Mouse (Mus musculus) small intestine, adult 2 months (tissue): ENCODE results near the gene Hba-x. TPM values are rescaled to one million over a fixed set of nuclear protein-coding genes. Genes with fewer than 3 reads are reported as not detected.

Source experiments
- H3K27ac ChIP-seq: fragments of 200-500 bp; 2 replicates; pipeline ENCODE4 v1.5.1; 2012; ENCODE audit warnings: low read depth, low read length, control low read depth, inconsistent platforms; ENCODE audit not compliant: insufficient read depth
- H3K27me3 ChIP-seq: fragments of 200-500 bp; 2 replicates; pipeline ENCODE4 v1.6.1; 2012; ENCODE audit warnings: mild to moderate bottlenecking, moderate library complexity, low read length, inconsistent platforms; ENCODE audit not compliant: control insufficient read depth, insufficient read depth
- H3K36me3 ChIP-seq: fragments of 200-500 bp; 2 replicates; pipeline ENCODE4 v1.6.1; 2012; ENCODE audit warnings: mild to moderate bottlenecking, low read length, control low read depth, inconsistent platforms; ENCODE audit not compliant: control insufficient read depth, insufficient read depth
- H3K4me1 ChIP-seq: fragments of 200-500 bp; 2 replicates; pipeline ENCODE4 v1.6.1; 2012; ENCODE audit warnings: low read length, inconsistent platforms, mixed read lengths; ENCODE audit not compliant: control insufficient read depth, insufficient read depth, insufficient read length
- H3K4me3 ChIP-seq: fragments of 200-500 bp; 2 replicates; pipeline ENCODE4 v1.5.1; 2012; ENCODE audit warnings: low read depth, mild to moderate bottlenecking, control low read depth, inconsistent platforms, low read length, moderate library complexity
- CTCF ChIP-seq: fragments of 200-500 bp; IDR thresholded peaks from 2 replicates; pipeline ENCODE4 v1.5.1; 2012; ENCODE audit warnings: low read depth, mild to moderate bottlenecking, control low read depth, inconsistent platforms, low read length, moderate library complexity, mixed read lengths; ENCODE audit not compliant: insufficient replicate concordance, insufficient read length; ENCODE audit errors: extremely low read depth
- POLR2A ChIP-seq: fragments of 200-500 bp; IDR thresholded peaks from 2 replicates; pipeline ENCODE4 v1.6.1; 2012; ENCODE audit warnings: low read depth, mild to moderate bottlenecking, control low read depth, inconsistent platforms, low read length, moderate library complexity
- WGBS: fragments of 180-500 bp; shearing (Covaris S2); methylation state at CpG from one replicate; pipeline ENCODE4 v1.1.7; 2018; 5-methylcytosine and 5-hydroxymethylcytosine counted together
- polyA plus RNA-seq: library from polyadenylated mRNA; depleted of rRNA; stranded (reverse); fragments of >200 nt; gene quantifications from 2 replicates; pipeline ENCODE4 v1.2.3, GENCODE M21; 2012

The Hba-x gene
- polyA plus RNA-seq, 1 experiment = not detected

- no peaks in the 10 kb centered on the region for H3K4me1 ChIP-seq
- H3K27ac ChIP-seq = no peak overlapping the region
- TF ChIP-seq POLR2A (no peak), CTCF (no peak)
- no peak overlapping the region for H3K4me3 ChIP-seq
- 79% methylated on average over 8 of the region's 8 CpGs for WGBS
- no peaks in the 10 kb centered on the region for H3K27me3 ChIP-seq
- H3K36me3 ChIP-seq = peaks cover 17% of the 10 kb centered on the region
Measured at GRCm38 (mm10) chr11:32250880-32251763, 25.1 kb upstream of the Hba-x start.

DNA sequence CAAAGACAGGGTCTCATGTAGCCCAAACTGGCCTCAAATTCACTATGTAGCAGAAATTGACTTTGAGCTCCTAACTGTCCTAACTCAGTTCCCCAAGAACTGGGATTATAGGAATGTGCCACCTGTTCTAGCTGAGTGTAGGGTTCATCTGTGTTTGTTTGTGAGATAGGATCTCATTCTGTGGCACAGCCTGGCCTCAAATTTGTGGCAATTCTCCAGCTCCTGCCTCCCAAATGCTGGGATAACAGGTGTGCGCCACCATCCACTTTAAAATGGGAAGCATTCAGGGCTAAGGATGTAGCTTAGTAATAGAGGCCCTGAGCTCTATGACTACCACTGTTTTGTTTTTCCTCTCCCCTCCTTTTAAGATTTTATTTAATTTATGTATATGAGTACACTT lies 23.1 kb upstream of the Hba-x start:
- WGBS = 97% methylated on average over 1 of the region's 1 CpGs
- Histone ChIP-seq H3K36me3 (peaks cover 11% of the 10 kb centered on the region), H3K27me3 (no peaks in the 10 kb centered on the region), H3K27ac (no peak overlapping the region), H3K4me1 (no peaks in the 10 kb centered on the region), H3K4me3 (no peak overlapping the region)
- TF ChIP-seq POLR2A = no peak
- no peak for TF ChIP-seq CTCF

- TF ChIP-seq CTCF (no peak), POLR2A (no peak)
- Histone ChIP-seq H3K27ac (no peak overlapping the region), H3K36me3 (peaks cover 13% of the 10 kb centered on the region; the same call in 1 of the 2 replicates), H3K4me1 (no peaks in the 10 kb centered on the region), H3K27me3 (no peaks in the 10 kb centered on the region), H3K4me3 (no peak overlapping the region)
- WGBS = 98% methylated on average over 1 of the region's 1 CpGs
Measured at GRCm38 (mm10) chr11:32256146-32256545, 20.1 kb upstream of the Hba-x start.

DNA sequence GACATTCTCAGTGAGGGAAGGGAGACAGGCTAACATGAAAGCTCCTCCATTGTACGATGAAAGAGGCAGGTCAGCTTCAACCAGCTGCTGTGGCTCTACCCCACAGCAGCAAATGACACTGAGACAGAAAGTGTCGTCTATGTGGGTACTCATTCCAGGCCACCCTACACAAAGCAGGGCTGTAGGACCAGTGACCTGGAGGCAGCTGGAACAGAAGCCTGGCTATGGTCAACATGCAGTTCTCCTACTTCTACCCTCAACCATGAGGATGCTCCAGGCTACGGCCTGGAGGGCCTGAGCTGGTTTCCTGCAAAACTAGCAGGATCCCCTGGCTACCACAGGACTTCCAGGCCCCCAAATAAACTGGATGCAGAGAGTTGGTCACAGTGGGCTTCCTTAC lies 19.6 kb upstream of the Hba-x start:
- WGBS = 92% methylated on average over 3 of the region's 3 CpGs
- no peak overlapping the region for H3K4me3 ChIP-seq
- H3K27me3 ChIP-seq = no peaks in the 10 kb centered on the region
- TF ChIP-seq POLR2A (no peak), CTCF (no peak)
- H3K27ac ChIP-seq = no peak overlapping the region
- peaks cover 13% of the 10 kb centered on the region; the same call in 1 of the 2 replicates for H3K36me3 ChIP-seq
- H3K4me1 ChIP-seq = no peaks in the 10 kb centered on the region

- Histone ChIP-seq H3K27ac (no peak overlapping the region), H3K27me3 (no peaks in the 10 kb centered on the region), H3K4me1 (0 out of 2 replicates have a peak, but pooled peaks cover under 1% of the 10 kb centered on the region), H3K36me3 (peaks cover 9% of the 10 kb centered on the region; the same call in 1 of the 2 replicates), H3K4me3 (no peak overlapping the region)
- 85% methylated on average over 10 of the region's 10 CpGs for WGBS
- TF ChIP-seq CTCF (no peak), POLR2A (no peak)
Measured at GRCm38 (mm10) chr11:32262674-32263415, 13.4 kb upstream of the Hba-x start.

- H3K4me1 ChIP-seq = peaks cover 3% of the 10 kb centered on the region; the same call in 1 of the 2 replicates
- no peak for TF ChIP-seq POLR2A
- no peak for TF ChIP-seq CTCF
- no peaks in the 10 kb centered on the region for H3K27me3 ChIP-seq
- H3K36me3 ChIP-seq = peaks cover 6% of the 10 kb centered on the region; the same call in 1 of the 2 replicates
- no peak overlapping the region for H3K27ac ChIP-seq
- H3K4me3 ChIP-seq = no peak overlapping the region
- 91% methylated on average over 3 of the region's 3 CpGs for WGBS
Measured at GRCm38 (mm10) chr11:32265117-32265738, 11.0 kb upstream of the Hba-x start.

DNA sequence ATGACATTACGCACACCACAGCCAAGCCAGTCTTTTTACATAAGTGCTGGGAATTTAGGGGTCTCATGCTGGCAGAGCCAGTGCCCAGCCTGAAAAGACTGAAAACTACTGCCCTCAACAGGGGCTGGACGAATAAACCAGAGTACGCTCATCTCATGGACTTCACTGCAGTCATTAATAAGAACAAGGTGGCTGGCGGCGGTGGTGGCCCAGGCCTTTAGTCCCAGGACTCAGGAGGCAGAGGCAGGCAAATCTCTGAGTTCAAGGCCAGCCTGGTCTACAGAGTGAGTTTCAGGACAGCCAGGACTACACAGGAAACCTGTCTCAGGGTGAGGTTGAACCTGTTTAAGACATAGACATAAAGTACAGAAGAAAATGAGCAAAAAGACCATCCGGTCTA lies 10.0 kb upstream of the Hba-x start:
- 95% methylated on average over 6 of the region's 6 CpGs for WGBS
- Histone ChIP-seq H3K4me1 (peaks cover 3% of the 10 kb centered on the region; the same call in 1 of the 2 replicates), H3K27ac (no peak overlapping the region), H3K27me3 (no peaks in the 10 kb centered on the region), H3K36me3 (0 out of 2 replicates have a peak, but pooled peaks cover 1% of the 10 kb centered on the region), H3K4me3 (no peak overlapping the region)
- TF ChIP-seq POLR2A = no peak
- TF ChIP-seq CTCF = no peak
